Mouse (Mus musculus): ENCODE results near the gene Mia. TPM values are rescaled to one million over a fixed set of nuclear protein-coding genes. Genes with fewer than 3 reads are reported as not detected.

Gene Mia
- total and polyA plus RNA-seq, 2 experiments from 2014 or later, result 17.6 to 20.6 TPM

DNA sequence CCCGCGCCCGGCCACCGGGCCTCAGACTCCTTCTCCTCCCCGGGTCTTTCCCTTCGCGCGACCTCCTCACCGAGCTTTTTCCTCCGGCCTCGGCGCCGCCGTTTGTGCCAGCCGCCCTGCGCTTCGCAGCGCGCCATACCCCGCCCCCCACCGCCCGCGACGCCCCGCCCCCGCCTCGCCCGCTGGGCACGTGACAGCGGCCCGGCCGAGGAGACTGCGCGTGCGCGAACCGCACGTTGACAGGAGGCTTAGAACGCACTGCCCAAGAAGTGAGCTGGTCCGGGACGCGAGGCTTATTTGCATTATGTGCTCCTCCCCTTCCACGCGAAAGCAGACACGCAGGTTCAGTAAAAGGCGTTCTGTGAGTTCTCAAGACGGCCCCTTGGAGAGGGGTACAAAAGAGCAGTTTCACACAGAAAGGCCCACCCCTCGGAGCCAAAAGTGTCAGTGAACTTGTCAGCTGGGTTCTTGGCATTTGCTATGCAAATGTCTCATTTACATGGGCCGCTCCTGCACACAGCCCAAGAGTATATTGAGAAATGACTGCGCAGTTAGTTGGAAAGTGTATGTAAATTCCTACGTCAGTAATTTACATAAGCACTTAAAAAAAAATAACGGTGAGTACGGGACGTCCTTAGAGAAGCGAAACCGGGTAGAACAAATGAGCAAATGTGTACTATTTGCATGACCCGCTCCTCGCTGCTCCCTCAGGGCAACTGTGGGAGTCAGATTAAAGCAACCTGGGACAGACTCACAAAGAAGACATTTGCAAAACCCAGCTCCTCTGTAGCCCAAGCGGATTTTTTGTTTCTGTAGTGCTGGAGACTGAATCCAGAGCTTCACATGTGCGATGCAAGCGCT is 14.1 kb downstream of the Mia start, which contains the start of gene Egln2:
Egln2 (minus strand) TSS at position 189 of the 861 bp plus-strand sequence.
- peaks cover 14% of the 10 kb centered on the region; the same call in 1 of the 2 replicates for H3K36me3 ChIP-seq (ENCODE audit: insufficient read depth, low read length)
- WGBS, result 1% methylated on average over 60 of the region's 61 CpGs
- H3K27ac ChIP-seq (ENCODE audit: low read depth, low read length), result peak within 1 kb of the TSS; percentile 96
- H3K9me3 ChIP-seq (ENCODE audit: low read length), result no peaks in the 10 kb centered on the region
- H3K27me3 ChIP-seq (ENCODE audit: insufficient read depth, low read length), result no peaks in the 10 kb centered on the region
- H3K4me3 ChIP-seq (ENCODE audit: low read depth, low read length), result peak within 1 kb of the TSS; percentile 82
- H3K4me1 ChIP-seq (ENCODE audit: insufficient read depth, low read length), result peaks cover 25% of the 10 kb centered on the region
- ATAC-seq (ENCODE audit: low FRiP score) (peak; percentile 83), DNase-seq (ENCODE audit: low spot score) (peak; percentile 94)
- peak within 1 kb of the TSS; percentile 69 for H3K4me2 ChIP-seq (ENCODE audit: low read depth, low read length, poor library complexity, severe bottlenecking)
- TF ChIP-seq CTCF (IDR thresholded peaks at IDR 0.05), result no peak
- peak within 1 kb of the TSS; percentile 94 for H3K9ac ChIP-seq (replicated peaks; ENCODE audit: low read length, poor library complexity, severe bottlenecking)

DNA sequence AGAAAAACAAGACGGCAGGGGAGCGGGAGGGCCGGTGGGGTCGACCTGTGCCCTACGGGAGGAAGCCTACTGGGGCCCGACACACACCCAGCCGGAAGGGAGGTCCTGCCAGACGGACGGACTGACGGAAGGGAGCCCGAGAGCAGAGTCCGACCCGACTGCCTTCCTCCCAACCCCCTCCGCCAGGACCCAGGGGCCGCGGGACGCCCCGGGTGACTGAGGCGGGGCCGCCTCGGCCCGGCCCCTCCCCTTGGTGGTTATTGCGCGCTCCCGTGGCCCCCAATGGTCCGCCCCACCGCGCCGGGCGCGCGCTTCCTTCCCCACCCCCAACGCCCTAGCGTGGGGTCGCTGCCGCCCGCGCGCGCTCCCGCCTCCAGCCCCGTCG is 14.7 kb downstream of the Mia start:
- H3K27ac ChIP-seq (ENCODE audit: low read depth, low read length), result peak overlapping the region; percentile 96
- no peaks in the 10 kb centered on the region for H3K9me3 ChIP-seq (ENCODE audit: low read length)
- H3K4me3 ChIP-seq (ENCODE audit: low read depth, low read length), result peak overlapping the region; percentile 82
- H3K9ac ChIP-seq (replicated peaks; ENCODE audit: low read length, poor library complexity, severe bottlenecking), result peak overlapping the region; percentile 94
- ATAC-seq (ENCODE audit: low FRiP score) (peak; percentile 67), DNase-seq (ENCODE audit: low spot score) (peak; percentile 78)
- H3K4me2 ChIP-seq (ENCODE audit: low read depth, low read length, poor library complexity, severe bottlenecking), result peak overlapping the region; percentile 69
- peaks cover 25% of the 10 kb centered on the region for H3K4me1 ChIP-seq (ENCODE audit: insufficient read depth, low read length)
- no peak for TF ChIP-seq CTCF (IDR thresholded peaks at IDR 0.05)
- WGBS, result under 1% methylated on average over 20 of the region's 43 CpGs
- H3K36me3 ChIP-seq (ENCODE audit: insufficient read depth, low read length), result peaks cover 13% of the 10 kb centered on the region
- H3K27me3 ChIP-seq (ENCODE audit: insufficient read depth, low read length), result no peaks in the 10 kb centered on the region

DNA sequence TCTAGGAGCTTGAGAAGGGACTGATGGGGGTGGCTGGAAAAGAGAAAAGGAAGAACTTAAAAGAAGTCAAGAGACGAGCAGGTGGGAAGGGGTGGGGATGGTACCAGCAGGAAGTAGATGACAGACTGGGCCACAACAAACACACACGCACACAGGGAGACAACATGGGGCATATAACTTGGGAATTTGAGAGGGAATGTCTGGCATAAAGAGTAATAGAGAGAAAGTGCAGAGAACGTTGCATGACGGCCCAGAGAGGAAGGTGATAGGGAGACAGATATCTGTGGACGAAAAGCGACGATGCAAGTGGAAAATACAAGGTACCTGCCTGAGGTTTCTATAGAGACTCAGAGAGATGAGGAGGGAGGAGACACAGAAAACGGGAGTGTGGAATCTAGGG is 15.3 kb downstream of the Mia start:
- no peak for TF ChIP-seq CTCF (IDR thresholded peaks at IDR 0.05)
- Histone ChIP-seq H3K4me1 (ENCODE audit: insufficient read depth, low read length) (peaks cover 25% of the 10 kb centered on the region), H3K27ac (ENCODE audit: low read depth, low read length) (peak overlapping the region; percentile 96), H3K9me3 (ENCODE audit: low read length) (no peaks in the 10 kb centered on the region), H3K4me3 (ENCODE audit: low read depth, low read length) (peak overlapping the region; percentile 82), H3K27me3 (ENCODE audit: insufficient read depth, low read length) (no peaks in the 10 kb centered on the region), H3K9ac (replicated peaks; ENCODE audit: low read length, poor library complexity, severe bottlenecking) (peak overlapping the region; percentile 94), H3K36me3 (ENCODE audit: insufficient read depth, low read length) (peaks cover 8% of the 10 kb centered on the region), H3K4me2 (ENCODE audit: low read depth, low read length, poor library complexity, severe bottlenecking) (peak overlapping the region; percentile 69)
- WGBS, result 2% methylated on average over 8 of the region's 8 CpGs
- DNase-seq (ENCODE audit: low spot score) (no peak), ATAC-seq (ENCODE audit: low FRiP score) (no peak)

DNA sequence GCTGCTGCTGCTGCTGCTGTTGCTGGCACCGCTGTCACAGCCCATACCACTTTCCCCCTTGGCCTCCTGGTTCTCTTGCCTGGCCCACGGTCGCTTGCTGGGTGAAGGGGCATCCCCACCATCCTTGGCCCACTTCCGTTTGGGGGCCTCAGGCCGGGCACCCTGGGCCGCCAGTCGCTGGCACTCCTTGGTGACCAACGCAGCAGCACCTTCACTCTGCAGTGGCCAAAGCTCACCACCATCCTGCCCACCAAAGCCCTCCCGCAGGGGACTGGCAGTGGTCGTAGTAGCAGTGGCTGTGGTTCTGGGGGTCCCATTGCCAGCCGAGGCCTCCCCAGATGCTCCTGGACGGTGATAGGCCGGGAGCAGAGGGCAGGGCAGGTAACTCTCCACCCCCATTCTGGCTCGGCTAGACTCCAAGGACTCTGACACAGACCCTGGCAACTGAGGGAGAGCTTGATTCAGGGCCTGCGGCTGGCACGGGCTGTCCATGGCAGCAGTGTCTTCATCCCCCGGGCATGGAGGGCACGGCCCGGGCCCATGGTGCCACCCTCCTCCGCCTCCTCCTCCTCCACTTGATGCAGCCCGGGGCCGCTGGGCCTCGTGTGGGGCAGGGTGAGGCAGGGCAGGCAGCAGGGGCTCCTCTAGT is 15.8 kb downstream of the Mia start:
- H3K4me1 ChIP-seq (ENCODE audit: insufficient read depth, low read length), result peaks cover 27% of the 10 kb centered on the region
- no peak overlapping the region for H3K27ac ChIP-seq (ENCODE audit: low read depth, low read length)

DNA sequence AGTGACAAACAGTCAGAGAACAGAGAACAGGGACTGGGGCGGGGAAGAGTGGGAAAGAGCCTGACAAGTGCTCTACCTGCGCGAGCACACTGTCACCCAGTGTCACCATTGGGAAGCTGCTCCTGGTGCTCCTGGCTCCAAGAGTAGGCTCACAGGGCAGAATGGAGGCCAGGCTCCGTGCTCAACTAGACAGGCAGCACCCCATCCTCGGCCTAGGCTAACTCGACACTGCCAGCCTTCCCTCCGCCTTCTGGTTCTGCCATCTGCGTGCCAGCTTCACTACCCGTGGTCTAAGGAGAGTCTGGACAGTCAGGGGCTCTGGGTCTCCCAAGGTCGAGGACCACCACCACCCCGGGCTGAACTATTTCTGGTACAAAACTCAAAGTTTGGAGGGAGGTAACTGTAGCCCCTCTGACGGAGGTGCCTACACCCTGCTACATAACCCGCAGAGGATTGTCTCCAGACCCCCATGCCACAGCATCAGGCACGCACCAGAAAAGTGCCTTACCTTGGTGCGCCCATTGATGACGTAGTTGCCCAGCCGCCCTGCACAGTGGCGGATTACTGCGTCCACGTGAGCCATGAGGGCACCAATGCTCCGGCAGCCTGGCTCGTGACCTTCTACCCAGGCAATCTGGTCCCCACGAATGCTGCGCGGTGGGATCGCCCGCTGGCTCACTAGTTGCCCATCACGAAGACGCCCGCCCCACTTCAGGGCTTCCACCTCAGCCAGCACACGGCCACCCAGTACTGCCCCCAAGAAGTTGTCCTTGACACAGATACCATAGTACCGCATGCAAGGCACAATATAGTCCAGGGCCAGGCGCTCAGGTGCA is 16.6 kb downstream of the Mia start:
- Histone ChIP-seq H3K4me1 (ENCODE audit: insufficient read depth, low read length) (peaks cover 29% of the 10 kb centered on the region), H3K4me2 (ENCODE audit: low read depth, low read length, poor library complexity, severe bottlenecking) (peak overlapping the region; percentile 69), H3K36me3 (ENCODE audit: insufficient read depth, low read length) (peaks cover 8% of the 10 kb centered on the region), H3K4me3 (ENCODE audit: low read depth, low read length) (peak overlapping the region; percentile 12), H3K27me3 (ENCODE audit: insufficient read depth, low read length) (no peaks in the 10 kb centered on the region), H3K27ac (ENCODE audit: low read depth, low read length) (no peak overlapping the region), H3K9me3 (ENCODE audit: low read length) (no peaks in the 10 kb centered on the region), H3K9ac (replicated peaks; ENCODE audit: low read length, poor library complexity, severe bottlenecking) (peak overlapping the region; percentile 29; the same call in 1 of the 2 replicates)
- DNase-seq (ENCODE audit: low spot score) (no peak), ATAC-seq (ENCODE audit: low FRiP score) (no peak)
- TF ChIP-seq CTCF (IDR thresholded peaks at IDR 0.05), result no peak
- WGBS, result 80% methylated on average over 33 of the region's 33 CpGs

More for the DNA sequence above, 15.8 kb downstream of the Mia start:
- Histone ChIP-seq H3K36me3 (ENCODE audit: insufficient read depth, low read length) (peaks cover 8% of the 10 kb centered on the region), H3K4me3 (ENCODE audit: low read depth, low read length) (peak overlapping the region; percentile 82), H3K4me2 (ENCODE audit: low read depth, low read length, poor library complexity, severe bottlenecking) (peak overlapping the region; percentile 69), H3K9ac (replicated peaks; ENCODE audit: low read length, poor library complexity, severe bottlenecking) (peak overlapping the region; percentile 94), H3K27me3 (ENCODE audit: insufficient read depth, low read length) (no peaks in the 10 kb centered on the region), H3K9me3 (ENCODE audit: low read length) (no peaks in the 10 kb centered on the region)
- WGBS, result 73% methylated on average over 23 of the region's 23 CpGs
- ATAC-seq (ENCODE audit: low FRiP score) (0 out of 2 replicates have a peak, but pooled peaks have one; percentile 3), DNase-seq (ENCODE audit: low spot score) (no peak)
- TF ChIP-seq CTCF (IDR thresholded peaks at IDR 0.05), result no peak

All from midbrain, postnatal 0 days (tissue).